Mouse (Mus musculus) naive thymus-derived CD4-positive, alpha-beta T cell, adult 2 months (primary cell): ENCODE results near the gene Tmcc3.

Experiments
- DNase-seq: peaks from one replicate; pipeline ENCODE4 v3.0.0-alpha.2; 2011; ENCODE audit warnings: low read depth

The Tmcc3 gene

GRCm38 (mm10) chr10:94474185-94474584, 162.4 kb downstream of the Tmcc3 start:
- no peak for DNase-seq

- DNase-seq, result no peak
Observed at GRCm38 (mm10) chr10:94477366-94478225, 165.8 kb downstream of the Tmcc3 start.

GRCm38 (mm10) chr10:94479646-94480045, 167.9 kb downstream of the Tmcc3 start:
- DNase-seq, result no peak

- DNase-seq, result no peak
Observed at GRCm38 (mm10) chr10:94480380-94481101, 168.8 kb downstream of the Tmcc3 start.

- DNase-seq, result no peak
Observed at GRCm38 (mm10) chr10:94481613-94482012, 169.9 kb downstream of the Tmcc3 start.

- DNase-seq, result no peak
Observed at GRCm38 (mm10) chr10:94486179-94486578, 174.4 kb downstream of the Tmcc3 start.

GRCm38 (mm10) chr10:94489509-94489908, 177.8 kb downstream of the Tmcc3 start:
- no peak for DNase-seq

- no peak for DNase-seq
Observed at GRCm38 (mm10) chr10:94491006-94491405, 179.3 kb downstream of the Tmcc3 start.

GRCm38 (mm10) chr10:94494403-94494846, 182.7 kb downstream of the Tmcc3 start:
- DNase-seq, result no peak

GRCm38 (mm10) chr10:94495496-94496235, 183.9 kb downstream of the Tmcc3 start:
- no peak for DNase-seq

GRCm38 (mm10) chr10:94496826-94497440, 185.2 kb downstream of the Tmcc3 start:
- DNase-seq, result no peak

- DNase-seq, result no peak
Observed at GRCm38 (mm10) chr10:94500210-94500876, 188.6 kb downstream of the Tmcc3 start.

GRCm38 (mm10) chr10:94500877-94501273, 189.1 kb downstream of the Tmcc3 start:
- DNase-seq, result no peak

GRCm38 (mm10) chr10:94501796-94502195, 190.0 kb downstream of the Tmcc3 start:
- DNase-seq, result no peak

GRCm38 (mm10) chr10:94505248-94505772, 193.6 kb downstream of the Tmcc3 start:
- DNase-seq, result no peak

GRCm38 (mm10) chr10:94508863-94509262, 197.1 kb downstream of the Tmcc3 start:
- no peak for DNase-seq

- no peak for DNase-seq
Observed at GRCm38 (mm10) chr10:94512771-94513170, 201.0 kb downstream of the Tmcc3 start.

- DNase-seq, result no peak
Observed at GRCm38 (mm10) chr10:94514091-94514505, 202.3 kb downstream of the Tmcc3 start.

- DNase-seq, result peak; percentile 82
Observed at GRCm38 (mm10) chr10:94514506-94515178, 202.9 kb downstream of the Tmcc3 start.

- peak; percentile 66 for DNase-seq
Observed at GRCm38 (mm10) chr10:94515179-94515545, 203.4 kb downstream of the Tmcc3 start.

GRCm38 (mm10) chr10:94515583-94515982, 203.8 kb downstream of the Tmcc3 start:
- DNase-seq, result no peak
